Mouse (Mus musculus): ENCODE measurements around the gene Gna14. TPM values are rescaled to one million over a fixed set of nuclear protein-coding genes. Genes with fewer than 3 reads are reported as not detected.

Gene Gna14
- polyA plus RNA-seq, 1 experiment: 0.05 TPM

DNA sequence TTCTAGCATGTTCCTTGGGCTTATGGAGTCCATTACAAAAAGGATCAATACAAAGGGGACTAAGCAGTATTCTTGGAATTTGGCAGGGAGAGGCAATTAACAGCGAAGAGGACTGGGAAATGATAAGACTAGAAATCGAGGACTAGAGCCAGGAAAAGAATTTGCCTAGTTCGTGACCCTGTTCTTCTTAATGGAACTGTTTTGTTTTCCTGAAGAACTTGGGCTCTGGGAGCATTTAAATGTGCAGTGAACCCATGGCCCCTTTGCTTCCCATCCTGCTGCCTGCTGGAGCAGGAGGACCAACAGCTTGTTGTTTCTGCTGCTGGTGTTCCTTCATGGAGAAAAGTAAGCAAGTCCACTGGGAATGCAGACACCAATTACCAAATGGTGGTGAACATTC lies 15.3 kb downstream of the Gna14 start:
- no peak overlapping the region for H3ac ChIP-seq (ENCODE audit: control insufficient read depth, insufficient read length, low read depth)

GRCm38 (mm10) chr19:16456181-16456580 lies 20.6 kb downstream of the Gna14 start:
- H3K79me2 ChIP-seq (ENCODE audit: control insufficient read depth, insufficient read depth): no peaks in the 10 kb centered on the region
- no peak overlapping the region for H3ac ChIP-seq (ENCODE audit: control insufficient read depth, insufficient read length, low read depth)
- H3K36me3 ChIP-seq (ENCODE audit: control insufficient read depth, insufficient read depth): no peaks in the 10 kb centered on the region
- no peak for TF ChIP-seq USF1 (IDR thresholded peaks at IDR 0.05; ENCODE audit: low read depth)
- no peak for TF ChIP-seq MAX (IDR thresholded peaks at IDR 0.05)
- TF ChIP-seq CTCF (IDR thresholded peaks at IDR 0.05; ENCODE audit: control insufficient read depth, insufficient read depth, insufficient read length): no peak
- no peak for TF ChIP-seq MYOD1 (IDR thresholded peaks at IDR 0.05; ENCODE audit: control insufficient read depth, insufficient read length, low read depth)
- no peak for TF ChIP-seq CEBPB (IDR thresholded peaks at IDR 0.05; ENCODE audit: low read depth)
- no peak for TF ChIP-seq MYOG (IDR thresholded peaks at IDR 0.05; ENCODE audit: control insufficient read depth, extremely low read depth, insufficient read length)
- TF ChIP-seq FOSL1 (IDR thresholded peaks at IDR 0.05; ENCODE audit: insufficient read depth, low read length, poor library complexity, severe bottlenecking): no peak
- H3K4me3 ChIP-seq (ENCODE audit: insufficient read depth, poor library complexity, severe bottlenecking): no peak overlapping the region
- H3K79me3 ChIP-seq (ENCODE audit: low read depth): no peaks in the 10 kb centered on the region
- no peaks in the 10 kb centered on the region for H3K27me3 ChIP-seq (ENCODE audit: control insufficient read depth, insufficient read depth, insufficient read length)

More for the DNA sequence above, 15.3 kb downstream of the Gna14 start:
- TF ChIP-seq MYOG (IDR thresholded peaks at IDR 0.05; ENCODE audit: control insufficient read depth, extremely low read depth, insufficient read length) (no peak), CEBPB (IDR thresholded peaks at IDR 0.05; ENCODE audit: low read depth) (no peak), FOSL1 (IDR thresholded peaks at IDR 0.05; ENCODE audit: insufficient read depth, low read length, poor library complexity, severe bottlenecking) (no peak), MAX (IDR thresholded peaks at IDR 0.05) (no peak), USF1 (IDR thresholded peaks at IDR 0.05; ENCODE audit: low read depth) (no peak), CTCF (IDR thresholded peaks at IDR 0.05; ENCODE audit: control insufficient read depth, insufficient read depth, insufficient read length) (no peak), MYOD1 (IDR thresholded peaks at IDR 0.05; ENCODE audit: control insufficient read depth, insufficient read length, low read depth) (no peak)
- H3K4me3 ChIP-seq (ENCODE audit: insufficient read depth, poor library complexity, severe bottlenecking): no peak overlapping the region
- no peaks in the 10 kb centered on the region for H3K79me3 ChIP-seq (ENCODE audit: low read depth)
- no peaks in the 10 kb centered on the region for H3K79me2 ChIP-seq (ENCODE audit: control insufficient read depth, insufficient read depth)
- no peaks in the 10 kb centered on the region for H3K36me3 ChIP-seq (ENCODE audit: control insufficient read depth, insufficient read depth)
- H3K27me3 ChIP-seq (ENCODE audit: control insufficient read depth, insufficient read depth, insufficient read length): no peaks in the 10 kb centered on the region

DNA sequence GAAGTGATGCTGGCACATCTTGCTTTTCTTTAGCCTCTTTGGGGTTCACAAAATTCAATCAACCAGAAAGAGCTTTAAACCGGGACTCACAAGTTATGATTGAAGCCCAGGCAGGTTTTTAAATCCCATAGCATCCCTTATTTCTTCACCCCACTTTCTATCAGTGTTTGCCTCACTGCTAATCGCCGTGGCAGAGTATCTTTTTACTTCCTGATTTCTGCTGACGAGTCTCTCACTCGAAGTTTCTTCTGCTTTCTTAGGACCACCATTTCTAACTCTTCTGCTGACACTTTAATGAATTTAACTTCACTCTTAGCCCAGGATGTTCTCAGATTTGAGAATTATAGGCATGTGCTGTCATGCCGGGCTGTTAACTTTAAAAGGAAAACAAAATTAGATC lies 21.6 kb downstream of the Gna14 start:
- Histone ChIP-seq H3ac (ENCODE audit: control insufficient read depth, insufficient read length, low read depth) (no peak overlapping the region), H3K4me3 (ENCODE audit: insufficient read depth, poor library complexity, severe bottlenecking) (no peak overlapping the region), H3K36me3 (ENCODE audit: control insufficient read depth, insufficient read depth) (no peaks in the 10 kb centered on the region), H3K79me3 (ENCODE audit: low read depth) (no peaks in the 10 kb centered on the region), H3K27me3 (ENCODE audit: control insufficient read depth, insufficient read depth, insufficient read length) (peaks cover 2% of the 10 kb centered on the region), H3K79me2 (ENCODE audit: control insufficient read depth, insufficient read depth) (no peaks in the 10 kb centered on the region)
- no peak for TF ChIP-seq MAX (IDR thresholded peaks at IDR 0.05)
- no peak for TF ChIP-seq CEBPB (IDR thresholded peaks at IDR 0.05; ENCODE audit: low read depth)
- no peak for TF ChIP-seq MYOG (IDR thresholded peaks at IDR 0.05; ENCODE audit: control insufficient read depth, extremely low read depth, insufficient read length)
- TF ChIP-seq CTCF (IDR thresholded peaks at IDR 0.05; ENCODE audit: control insufficient read depth, insufficient read depth, insufficient read length): no peak
- TF ChIP-seq FOSL1 (IDR thresholded peaks at IDR 0.05; ENCODE audit: insufficient read depth, low read length, poor library complexity, severe bottlenecking): no peak
- no peak for TF ChIP-seq USF1 (IDR thresholded peaks at IDR 0.05; ENCODE audit: low read depth)
- no peak for TF ChIP-seq MYOD1 (IDR thresholded peaks at IDR 0.05; ENCODE audit: control insufficient read depth, insufficient read length, low read depth)

GRCm38 (mm10) chr19:16459317-16459716 lies 23.8 kb downstream of the Gna14 start:
- no peak for TF ChIP-seq CEBPB (IDR thresholded peaks at IDR 0.05; ENCODE audit: low read depth)
- Histone ChIP-seq H3K36me3 (ENCODE audit: control insufficient read depth, insufficient read depth) (no peaks in the 10 kb centered on the region), H3ac (ENCODE audit: control insufficient read depth, insufficient read length, low read depth) (no peak overlapping the region), H3K79me2 (ENCODE audit: control insufficient read depth, insufficient read depth) (no peaks in the 10 kb centered on the region), H3K4me3 (ENCODE audit: insufficient read depth, poor library complexity, severe bottlenecking) (no peak overlapping the region), H3K79me3 (ENCODE audit: low read depth) (no peaks in the 10 kb centered on the region), H3K27me3 (ENCODE audit: control insufficient read depth, insufficient read depth, insufficient read length) (peaks cover 3% of the 10 kb centered on the region)

DNA sequence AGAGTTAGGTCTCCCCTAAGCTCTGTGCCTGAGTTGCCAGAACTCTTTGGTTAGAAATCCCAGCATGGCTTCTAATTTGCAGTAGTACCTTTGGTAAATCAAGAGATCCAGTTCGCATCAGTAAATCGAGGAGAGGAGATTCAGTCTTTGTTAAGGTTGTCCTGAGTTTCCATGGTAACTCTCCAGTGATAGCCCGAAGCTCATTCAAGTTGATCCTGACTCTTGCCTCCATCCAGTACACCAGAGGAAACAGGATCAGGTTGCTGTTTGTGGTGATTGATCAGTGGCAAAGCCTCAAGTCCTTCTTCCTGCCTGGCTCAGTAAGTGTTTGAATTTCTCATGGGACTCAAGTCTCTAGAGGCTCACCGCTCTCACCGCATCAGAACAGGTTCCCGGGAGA lies 24.7 kb downstream of the Gna14 start:
- H3K79me3 ChIP-seq (ENCODE audit: low read depth): no peaks in the 10 kb centered on the region
- no peaks in the 10 kb centered on the region for H3K36me3 ChIP-seq (ENCODE audit: control insufficient read depth, insufficient read depth)
- H3K79me2 ChIP-seq (ENCODE audit: control insufficient read depth, insufficient read depth): no peaks in the 10 kb centered on the region
- no peak overlapping the region for H3K4me3 ChIP-seq (ENCODE audit: insufficient read depth, poor library complexity, severe bottlenecking)
- H3K27me3 ChIP-seq (ENCODE audit: control insufficient read depth, insufficient read depth, insufficient read length): peaks cover 3% of the 10 kb centered on the region
- no peak overlapping the region for H3ac ChIP-seq (ENCODE audit: control insufficient read depth, insufficient read length, low read depth)
- TF ChIP-seq MYOG (IDR thresholded peaks at IDR 0.05; ENCODE audit: control insufficient read depth, extremely low read depth, insufficient read length) (no peak), USF1 (IDR thresholded peaks at IDR 0.05; ENCODE audit: low read depth) (no peak), CEBPB (IDR thresholded peaks at IDR 0.05; ENCODE audit: low read depth) (no peak), MAX (IDR thresholded peaks at IDR 0.05) (no peak), MYOD1 (IDR thresholded peaks at IDR 0.05; ENCODE audit: control insufficient read depth, insufficient read length, low read depth) (no peak), FOSL1 (IDR thresholded peaks at IDR 0.05; ENCODE audit: insufficient read depth, low read length, poor library complexity, severe bottlenecking) (no peak), CTCF (IDR thresholded peaks at IDR 0.05; ENCODE audit: control insufficient read depth, insufficient read depth, insufficient read length) (no peak)

GRCm38 (mm10) chr19:16460831-16461230 lies 25.3 kb downstream of the Gna14 start:
- H3K36me3 ChIP-seq (ENCODE audit: control insufficient read depth, insufficient read depth): no peaks in the 10 kb centered on the region
- no peak overlapping the region for H3K4me3 ChIP-seq (ENCODE audit: insufficient read depth, poor library complexity, severe bottlenecking)
- no peaks in the 10 kb centered on the region for H3K79me2 ChIP-seq (ENCODE audit: control insufficient read depth, insufficient read depth)
- no peaks in the 10 kb centered on the region for H3K79me3 ChIP-seq (ENCODE audit: low read depth)
- H3ac ChIP-seq (ENCODE audit: control insufficient read depth, insufficient read length, low read depth): no peak overlapping the region
- peaks cover 3% of the 10 kb centered on the region for H3K27me3 ChIP-seq (ENCODE audit: control insufficient read depth, insufficient read depth, insufficient read length)
- TF ChIP-seq CEBPB (IDR thresholded peaks at IDR 0.05; ENCODE audit: low read depth) (no peak), MAX (IDR thresholded peaks at IDR 0.05) (no peak), CTCF (IDR thresholded peaks at IDR 0.05; ENCODE audit: control insufficient read depth, insufficient read depth, insufficient read length) (no peak), FOSL1 (IDR thresholded peaks at IDR 0.05; ENCODE audit: insufficient read depth, low read length, poor library complexity, severe bottlenecking) (no peak), MYOG (IDR thresholded peaks at IDR 0.05; ENCODE audit: control insufficient read depth, extremely low read depth, insufficient read length) (no peak), USF1 (IDR thresholded peaks at IDR 0.05; ENCODE audit: low read depth) (no peak), MYOD1 (IDR thresholded peaks at IDR 0.05; ENCODE audit: control insufficient read depth, insufficient read length, low read depth) (no peak)

Data from C2C12 (cell line).